Mouse (Mus musculus): ENCODE data around the gene Gm8165. TPM values are rescaled to one million over a fixed set of nuclear protein-coding genes. Genes with fewer than 3 reads are reported as not detected.
"Not testable (repeated sequence)": the region's sequence is repeated elsewhere in the genome, so short reads cannot be mapped to it uniquely, and the experiment has no call there.

Gm8165 gene
- not detected in 2 replicates for polyA plus RNA-seq (2012; rRNA removed)

- DNase-seq (ENCODE audit: low read depth), result not testable (repeated sequence)
Measured at GRCm38 (mm10) chr14:43677099-43677498, at the start of gene Gm8165. Gene Gm8165 (minus strand): TSS chr14:43677199.

GRCm38 (mm10) chr14:43697621-43698020 lies 20.6 kb upstream of the Gm8165 start, which contains the start of gene Gm7324:
Gene Gm7324 (plus strand): TSS chr14:43697828.
- not testable (repeated sequence) for DNase-seq (ENCODE audit: low read depth)

Other genes with a start within 250 kb of the Gm8165 start
- gene Gm5799, start 133.6 kb downstream of the Gm8165 start, polyA plus RNA-seq (2012; rRNA removed), result not detected in 2 replicates
- gene Gm17654, start 98.1 kb downstream of the Gm8165 start, polyA plus RNA-seq (2012; rRNA removed), result not detected in 2 replicates
- gene Gm10375, start 69.2 kb downstream of the Gm8165 start, polyA plus RNA-seq (2012; rRNA removed), result not detected in 2 replicates
- gene Gm7324, start 20.6 kb upstream of the Gm8165 start, polyA plus RNA-seq (2012; rRNA removed), result 0.68 and 0.72 TPM in 2 replicates
- gene Gm16506, start 50.3 kb upstream of the Gm8165 start, polyA plus RNA-seq (2012; rRNA removed), result not detected in 2 replicates
- gene Gm6526, start 70.7 kb upstream of the Gm8165 start, polyA plus RNA-seq (2012; rRNA removed), result not detected in 2 replicates
- not detected in 2 replicates for gene Gm8180, start 107.5 kb upstream of the Gm8165 start, polyA plus RNA-seq (2012; rRNA removed)
- gene Ear1, start 198.3 kb upstream of the Gm8165 start, polyA plus RNA-seq (2012; rRNA removed), result 0.18 and 0.21 TPM in 2 replicates
- not detected in 2 replicates for gene Ear10, start 246.4 kb upstream of the Gm8165 start, polyA plus RNA-seq (2012; rRNA removed)
- gene Gm8113, start 248.2 kb upstream of the Gm8165 start, polyA plus RNA-seq (2012; rRNA removed), result 6.4 and 9.7 TPM in 2 replicates